19 mouse cellular contexts compared by ENCODE assay signal in genomic region chr6:50440197-50440596, GRCm38 (mm10). TPM values are rescaled to one million over a fixed set of nuclear protein-coding genes. Genes with fewer than 3 reads are reported as not detected.
DNase-seq lines count a peak whose midpoint lies in the region.
"Had no signal": no experiment of that assay in that cellular context is flagged by ENCODE, and none has a peak within 500 bp of the region (broad histone marks: within the 10 kb centered on the region; RNA-seq: fewer than 3 reads in every experiment).

No protein-coding gene starts in this region.

- intact Hi-C loops in left cerebral cortex, postnatal 25 days (cut with DNase I), result loop anchor here (1.0 kb wide), 1 partner anchor 37 kb away; no protein-coding TSS in a partner anchor

- DNase-seq in layer of hippocampus, adult 11-12 months (ENCODE audit: low spot score), result peak; percentile 19
- DNase-seq in layer of hippocampus, postnatal 14 days (ENCODE audit: low spot score in 2 of 2), result no peak
- DNase-seq in right cerebral cortex, adult 2 months (ENCODE audit: low spot score in 2 of 2), result peak; percentile 60 to 71
- no peak for DNase-seq in right cerebral cortex, postnatal 14 days
- peak; percentile 39 to 95 for DNase-seq in left cerebral cortex, postnatal 25 days (ENCODE audit: low spot score in 2 of 2)
- DNase-seq in embryo, embryonic 10 days (ENCODE audit: low spot score), result no peak
- no peak for DNase-seq in cerebellum, postnatal 25 days
- no peak for DNase-seq in gastrocnemius, postnatal 10 days
- DNase-seq: adrenal gland, postnatal 14 days; cerebellum, postnatal 10 days; embryo, embryonic 11 days; heart, postnatal 10 days; kidney, adult 8-10 months; kidney, postnatal 10 days; lung, embryonic 14.5 days; lung, postnatal 36 days; spleen, adult 18-20 months; thymus, adult 18-20 months; thymus, postnatal 4 days had no signal

RNA-seq across cellular contexts. Expression of gene Osbpl3, which starts 15.8 kb away (rescaled TPM):
- total RNA-seq in layer of hippocampus, postnatal 14 days (2021), result 10 to 100 TPM; 14.3 to 15.2 TPM
- 10 to 100 TPM; 35.0 to 40.1 TPM for total RNA-seq in left cerebral cortex, postnatal 25 days (2021)
- total RNA-seq in gastrocnemius, postnatal 10 days (2021), result 1 to 10 TPM; 7.1 to 7.3 TPM

Comparison
In these comparisons a context has a peak if more than half of its experiments do, and no peak if none do; other contexts are left out.
1. DNase-seq: peak in layer of hippocampus, adult 11-12 months (single experiment), right cerebral cortex, adult 2 months (2 of 2) and left cerebral cortex, postnatal 25 days (2 of 2); none in layer of hippocampus, postnatal 14 days (0 of 2), right cerebral cortex, postnatal 14 days (single experiment), embryo, embryonic 10 days (single experiment), cerebellum, postnatal 25 days (0 of 2) and gastrocnemius, postnatal 10 days (single experiment).